Mouse (Mus musculus) frontal cortex, adult 2 months (tissue): ENCODE measurements around the gene Cuedc2. TPM values are rescaled to one million over a fixed set of nuclear protein-coding genes. Genes with fewer than 3 reads are reported as not detected.
A peak's percentile ranks its signal among the peaks of the same experiment; 100 is the strongest.

ENCODE experiments used
- DNase-seq, 2 experiments: peaks; one replicate each; pipeline ENCODE4 v3.0.0; 2022; ENCODE audit warnings: low spot score in 1 of 2; ENCODE audit errors: extremely low spot score in 1 of 2
- polyA plus RNA-seq: library from polyadenylated mRNA; depleted of rRNA; stranded (reverse); fragments of >200 nt; gene quantifications from 2 replicates; pipeline ENCODE4 v1.2.3, GENCODE M21; 2012; rRNA removed

The Cuedc2 gene
- polyA plus RNA-seq: 226 and 229 TPM in 2 replicates

DNA sequence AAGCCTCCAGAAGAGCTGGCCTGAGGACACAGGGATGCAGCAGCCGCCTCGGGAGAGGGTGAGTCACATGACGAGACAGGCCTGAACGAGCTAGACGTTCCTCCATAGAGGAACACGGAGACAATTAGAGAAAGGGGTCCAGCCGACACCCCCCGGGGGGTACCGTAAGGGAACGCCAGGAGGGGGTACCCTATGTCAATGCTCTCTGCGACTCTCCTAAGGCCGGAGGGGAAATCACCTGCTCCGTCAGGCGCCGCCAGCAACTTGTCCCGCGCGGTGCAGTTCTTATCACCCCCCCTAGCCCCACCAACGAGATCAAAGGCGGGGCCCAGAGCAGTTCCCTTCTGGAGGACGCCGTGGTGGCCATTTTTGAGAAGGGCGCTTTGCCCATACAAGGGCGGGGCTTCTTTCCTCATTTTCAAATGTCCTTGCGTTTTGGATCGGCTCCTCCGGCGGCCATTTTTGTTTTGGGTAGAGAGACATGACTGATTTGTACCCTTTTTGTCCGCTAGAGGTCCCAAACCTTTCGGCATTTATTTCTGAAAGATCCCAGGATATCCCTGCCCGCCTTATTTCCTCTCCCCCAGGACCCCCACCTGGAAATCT, at the start of gene Cuedc2:
TSS of gene Cuedc2 (minus strand) at position 372 of the 606 bp plus-strand sequence.
- peak; percentile 96 to 100 for DNase-seq

DNA sequence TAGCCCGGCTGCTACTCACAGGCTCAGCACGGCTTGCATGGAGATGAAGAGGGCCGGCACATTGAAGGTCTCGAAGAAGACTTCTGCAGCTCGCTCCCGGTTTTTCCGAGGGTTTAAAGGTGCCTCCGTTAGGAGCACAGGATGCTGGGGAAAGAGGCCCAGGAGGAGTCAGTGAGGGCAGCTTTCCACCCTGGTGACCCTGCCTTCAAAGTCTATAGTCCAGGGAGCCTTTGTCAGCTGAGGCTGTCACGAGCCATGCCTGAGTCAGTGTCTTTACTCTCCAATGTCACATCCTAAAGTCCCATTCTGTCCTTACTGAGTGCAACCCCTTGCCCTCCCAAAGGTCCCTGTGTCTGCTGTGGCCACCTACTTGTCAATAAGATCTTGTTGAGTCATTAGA, 43.8 kb upstream of the Cuedc2 start:
- no peak for DNase-seq

DNA sequence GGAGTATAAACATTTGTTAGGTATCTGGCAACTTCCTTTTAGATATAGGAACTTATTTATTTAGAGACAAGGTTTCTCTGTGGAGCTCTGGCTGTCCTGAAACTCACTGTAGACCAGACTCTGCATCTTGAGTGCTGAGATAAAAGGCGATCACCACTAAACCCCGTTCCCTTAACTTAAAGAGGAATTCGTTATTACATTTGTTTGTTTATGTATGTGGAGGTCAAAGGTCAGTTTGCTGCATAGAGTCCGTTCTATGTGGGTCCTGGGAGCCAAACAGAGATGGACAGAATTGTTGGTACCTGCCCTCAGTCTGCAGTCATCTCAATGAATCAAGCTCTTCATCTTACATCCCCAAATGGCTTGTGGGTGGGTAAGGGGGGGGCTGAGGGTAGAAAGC, 37.4 kb upstream of the Cuedc2 start:
- DNase-seq: no peak

GRCm38 (mm10) chr19:46375489-46375888, 37.0 kb upstream of the Cuedc2 start:
- peak in 1 of 2 experiments; percentile 59 for DNase-seq

GRCm38 (mm10) chr19:46374477-46375088, 36.1 kb upstream of the Cuedc2 start:
- no peak for DNase-seq

DNA sequence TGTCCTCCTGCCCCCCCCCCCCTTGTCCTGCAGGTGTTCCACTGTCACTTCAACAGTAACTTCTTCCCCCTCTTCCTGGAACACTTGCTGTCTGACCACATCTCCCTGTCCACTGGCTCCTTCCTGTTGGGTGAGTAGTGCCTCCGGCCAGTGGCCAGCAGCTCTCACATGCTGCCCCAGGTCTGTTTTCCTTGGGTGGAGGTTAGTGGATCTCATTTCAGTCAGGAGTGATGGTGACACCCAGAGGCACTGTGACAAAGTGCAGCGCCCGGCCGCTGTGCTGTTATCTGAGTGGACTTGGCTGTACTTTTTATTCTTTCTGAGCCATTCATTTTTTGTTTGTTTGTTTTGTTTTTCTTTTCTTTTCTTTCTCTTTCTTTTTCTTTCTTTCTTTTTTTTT, 30.7 kb upstream of the Cuedc2 start:
- DNase-seq: peak in 1 of 2 experiments; percentile 76

DNA sequence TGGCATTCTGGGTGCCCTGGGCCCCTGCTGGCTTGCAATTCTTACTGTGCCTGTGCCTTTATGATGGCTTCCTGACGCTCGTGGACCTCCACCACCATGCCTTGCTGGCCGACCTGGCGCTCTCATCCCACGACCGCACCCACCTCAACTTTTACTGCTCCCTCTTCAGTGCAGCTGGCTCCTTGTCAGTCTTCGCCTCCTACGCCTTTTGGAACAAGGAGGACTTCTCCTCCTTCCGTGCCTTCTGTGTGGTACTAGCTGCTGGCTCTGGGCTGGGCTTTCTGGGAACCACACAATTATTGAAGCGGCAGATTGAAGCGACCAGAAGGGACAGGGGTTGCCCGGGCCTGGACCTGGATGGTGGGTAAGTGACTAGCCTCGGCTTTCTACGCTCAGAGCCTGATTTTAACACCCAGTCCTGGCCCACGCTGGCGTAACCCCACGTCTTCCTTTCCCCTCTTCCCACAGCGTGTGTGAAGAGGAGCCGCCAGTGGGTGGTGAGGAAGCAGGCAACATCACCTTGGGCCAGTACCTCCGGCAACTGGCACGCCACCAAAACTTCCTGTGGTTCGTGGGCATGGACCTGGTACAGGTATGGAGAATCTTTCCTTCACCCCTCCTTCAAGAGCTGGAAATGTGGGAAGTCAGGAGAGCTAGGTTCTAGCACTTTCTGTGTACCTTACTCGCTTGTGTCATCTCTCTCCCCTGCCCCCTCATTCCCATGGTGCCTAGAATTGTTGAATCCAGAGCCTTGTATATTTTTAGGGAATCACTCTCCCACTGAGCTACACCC, 29.5 kb upstream of the Cuedc2 start:
- DNase-seq: peak; percentile 50 to 70

DNA sequence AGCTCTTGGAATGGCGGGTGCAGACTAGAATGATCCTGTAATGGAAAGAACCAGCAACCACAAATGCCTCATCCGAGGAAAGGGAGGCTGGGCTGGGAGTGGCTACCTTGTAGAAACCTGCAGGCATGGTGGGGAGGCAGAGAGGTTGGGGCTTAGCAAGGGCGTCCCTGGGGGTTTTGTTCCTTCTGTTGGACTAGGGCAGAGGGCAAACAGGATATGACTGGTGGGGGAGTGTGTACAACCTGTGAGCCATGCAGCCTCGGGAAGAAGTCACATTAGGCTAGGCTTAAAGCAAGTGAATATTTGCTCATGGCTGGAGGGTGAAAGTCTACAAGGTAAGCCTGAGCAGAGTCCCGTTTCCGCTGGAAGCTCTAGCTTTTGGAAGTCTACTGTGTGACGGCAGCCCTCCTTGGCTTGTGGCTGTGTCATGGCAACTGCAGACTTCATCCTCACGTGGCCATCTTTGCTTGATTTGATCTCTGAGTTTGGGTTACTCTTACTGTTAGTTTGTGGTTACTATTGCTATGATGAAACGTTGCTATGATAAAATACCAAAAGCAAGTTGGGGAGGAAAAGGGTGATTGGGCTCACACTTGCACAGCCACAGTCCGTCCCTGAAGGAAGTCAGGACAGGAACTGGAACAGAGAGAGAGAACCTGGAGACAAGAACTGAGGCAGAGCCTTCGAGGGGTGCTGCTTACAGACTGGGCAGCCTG, 24.9 kb upstream of the Cuedc2 start:
- DNase-seq: no peak

DNA sequence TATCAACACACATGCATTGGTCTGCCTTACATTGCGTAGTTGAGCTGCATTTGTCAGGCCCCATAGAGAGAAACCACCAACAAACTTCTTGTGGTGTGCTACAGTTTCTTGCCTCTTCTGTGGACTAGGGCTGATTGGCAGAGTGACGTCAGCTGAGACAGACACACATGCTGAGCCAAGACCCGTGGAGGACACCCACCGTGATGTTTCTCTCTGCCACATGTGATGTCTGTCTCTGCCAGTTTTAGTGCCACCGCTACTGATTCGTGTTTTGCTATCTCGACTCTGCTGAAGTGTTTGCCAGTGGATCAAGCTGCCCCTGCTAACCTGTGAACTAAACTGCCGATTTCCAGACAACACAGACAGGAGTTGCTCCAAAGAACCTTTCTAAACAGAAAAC, 23.6 kb upstream of the Cuedc2 start:
- DNase-seq: no peak

DNA sequence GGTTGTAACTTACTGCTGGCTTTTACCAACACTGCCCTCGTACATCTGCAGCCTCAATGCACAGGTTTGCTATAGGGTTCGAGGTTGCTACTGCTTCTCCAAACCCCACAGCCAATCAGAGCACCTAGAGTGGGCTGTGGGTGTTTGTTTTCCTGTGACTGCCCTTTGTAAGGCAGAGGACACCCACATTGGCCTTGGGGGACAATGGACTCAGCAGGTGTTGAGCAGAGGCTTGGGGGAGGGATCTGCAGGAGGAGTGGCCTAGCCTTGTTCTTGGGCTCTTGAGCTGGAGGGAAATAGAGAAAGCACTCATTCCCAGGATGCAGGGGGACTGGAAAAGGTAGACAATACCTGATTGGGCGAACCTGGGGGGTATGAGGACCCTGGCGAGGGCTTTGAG, 19.9 kb upstream of the Cuedc2 start:
- DNase-seq: no peak

DNA sequence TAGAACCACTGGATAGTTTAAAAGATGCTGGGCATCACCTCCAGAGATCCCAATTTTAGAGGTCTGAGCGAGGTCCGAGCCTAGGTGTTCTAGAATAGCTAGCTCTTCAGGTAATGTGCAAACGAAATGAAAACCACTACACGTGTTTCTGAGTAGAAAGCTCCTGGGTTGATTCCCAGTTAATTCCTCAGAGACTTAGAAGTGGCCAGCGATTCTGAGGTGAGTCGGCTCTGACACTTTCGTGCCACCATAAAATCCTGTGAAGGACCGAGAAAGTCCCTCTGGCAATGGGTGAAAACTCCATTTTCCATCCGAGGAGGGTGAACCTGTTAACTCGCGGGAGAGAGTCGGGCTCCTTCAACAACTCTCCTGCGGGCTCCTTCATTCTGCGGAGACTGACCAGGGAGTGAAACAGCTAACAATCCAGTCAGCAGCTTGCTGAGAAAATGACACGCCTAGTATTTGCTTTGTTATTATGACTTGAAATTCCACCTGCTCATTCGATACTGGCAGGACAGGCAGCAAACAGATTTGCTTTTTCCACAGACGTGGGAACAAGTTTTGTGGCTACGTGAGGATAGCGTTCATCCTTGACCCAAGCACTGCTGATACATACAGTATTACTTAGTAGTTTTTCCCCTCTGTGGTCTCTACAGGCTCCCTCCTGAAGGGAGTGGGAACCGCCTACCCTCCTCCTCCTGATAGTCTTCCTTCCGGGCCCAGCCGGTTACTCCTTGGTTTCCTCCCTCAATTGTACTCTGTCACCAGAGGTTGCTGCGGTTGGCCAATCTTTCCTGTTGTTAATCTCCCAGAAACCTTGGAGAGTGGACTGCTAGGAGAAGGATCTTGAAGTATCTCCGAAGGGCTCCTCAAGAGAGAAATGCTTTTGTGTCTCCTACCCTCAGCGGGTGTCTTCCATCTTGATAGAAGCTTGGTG, 19.1 kb upstream of the Cuedc2 start:
- DNase-seq: no peak

- peak; percentile 87 to 93 for DNase-seq
These were observed 18.2 kb upstream of the Cuedc2 start for GRCm38 (mm10) chr19:46356701-46357138.

DNA sequence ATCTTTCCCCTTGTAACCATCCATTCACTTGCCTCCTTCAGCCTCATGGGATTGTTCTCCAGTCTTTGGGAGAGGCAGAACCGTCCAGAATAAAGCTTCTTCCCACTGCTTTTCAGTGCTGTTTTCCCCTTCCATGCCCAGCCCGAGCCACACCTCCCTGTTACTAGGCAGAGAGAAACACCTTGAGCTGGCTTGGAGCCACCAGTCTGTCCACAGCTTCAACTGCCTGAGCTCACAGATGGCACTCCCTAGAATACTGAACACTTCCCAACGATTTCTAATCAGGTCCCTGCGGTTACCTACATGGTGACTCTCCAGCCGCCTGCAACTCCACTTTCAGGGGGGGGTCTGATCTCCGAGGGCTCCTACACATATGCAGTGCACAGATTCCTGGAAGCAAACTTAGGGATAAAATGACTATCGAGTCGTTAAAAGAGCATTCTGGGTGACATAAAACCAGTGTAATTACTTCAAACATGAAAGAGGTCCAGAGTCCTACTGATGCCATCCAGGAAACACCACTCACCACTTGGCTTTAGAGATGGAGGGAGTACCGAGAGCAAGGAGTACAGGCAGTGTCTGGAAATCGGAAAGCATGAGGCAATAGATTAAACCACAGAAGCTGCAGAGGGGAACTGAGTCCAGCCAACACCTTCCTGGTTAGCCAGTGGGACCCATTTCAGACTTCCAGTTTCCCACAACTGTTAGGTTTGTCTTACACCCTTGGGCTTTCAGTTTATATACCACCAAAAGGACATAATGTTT, 11.8 kb upstream of the Cuedc2 start, which contains the start of gene 2310034G01Rik:
TSS of gene 2310034G01Rik (minus strand) at position 135 of the 765 bp plus-strand sequence.
- DNase-seq: no peak

DNA sequence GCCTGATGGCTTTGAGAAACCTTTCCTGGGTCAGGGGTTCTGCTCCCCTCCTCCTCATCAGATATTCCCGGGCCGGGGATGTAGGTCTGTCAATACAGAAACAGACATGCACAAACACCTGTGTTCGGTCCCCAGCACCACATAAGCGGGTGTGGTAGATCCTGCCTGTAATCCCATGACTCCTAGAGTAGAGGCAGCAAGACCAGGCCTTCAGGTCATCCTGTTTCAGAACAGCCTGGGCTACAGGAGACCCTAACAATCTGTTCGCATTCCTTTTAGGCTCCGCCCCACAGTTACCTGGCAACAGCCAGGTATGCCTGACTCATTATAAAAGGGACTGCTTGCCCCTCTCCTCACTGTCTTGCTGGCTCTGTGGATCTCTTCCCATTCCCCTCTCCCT, 11.0 kb upstream of the Cuedc2 start:
- DNase-seq: no peak

- DNase-seq: peak; percentile 86 to 92
These were observed 10.4 kb upstream of the Cuedc2 start for GRCm38 (mm10) chr19:46348761-46349458.

GRCm38 (mm10) chr19:46347936-46348668, 9.6 kb upstream of the Cuedc2 start:
- peak in 1 of 2 experiments; percentile 38 for DNase-seq

GRCm38 (mm10) chr19:46347146-46347545, 8.6 kb upstream of the Cuedc2 start:
- DNase-seq: no peak
